Mouse (Mus musculus) kidney, postnatal 10 days (tissue): ENCODE measurements around the gene Prmt3.

Source experiments
- DNase-seq: peaks from one replicate; pipeline ENCODE4 v3.0.0; 2021; ENCODE audit warnings: mixed read lengths

Gene Prmt3

GRCm38 (mm10) chr7:49778114-49778901 lies at the start of gene Prmt3:
Gene Prmt3, plus strand, starts transcription at chr7:49778346.
- DNase-seq, result peak; percentile 99

GRCm38 (mm10) chr7:49734342-49734741 lies 43.8 kb upstream of the Prmt3 start:
- no peak for DNase-seq

GRCm38 (mm10) chr7:49739448-49739847 lies 38.7 kb upstream of the Prmt3 start:
- no peak for DNase-seq

- DNase-seq, result no peak
These were observed 36.7 kb upstream of the Prmt3 start for GRCm38 (mm10) chr7:49741474-49741873.

DNA sequence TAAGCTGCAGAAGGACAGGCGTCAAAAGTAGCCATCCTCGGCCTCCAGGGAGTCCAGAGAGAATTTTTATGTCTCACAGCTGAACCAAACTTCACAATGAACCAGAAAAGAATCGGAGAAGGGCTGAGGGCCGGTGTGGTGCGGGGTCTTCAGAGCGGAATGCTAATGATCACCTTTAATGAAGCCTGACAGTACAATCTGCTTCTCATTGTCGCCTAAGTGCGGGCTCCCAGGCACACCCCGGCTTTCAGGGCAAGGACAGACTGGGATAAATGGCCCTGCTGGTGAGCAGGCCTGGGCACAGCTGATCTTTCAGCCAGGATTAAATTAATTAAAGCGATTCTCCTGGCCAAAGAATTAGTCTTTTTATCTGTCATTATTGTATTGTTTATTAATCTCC lies 36.2 kb upstream of the Prmt3 start:
- no peak for DNase-seq

GRCm38 (mm10) chr7:49751148-49751547 lies 27.0 kb upstream of the Prmt3 start:
- DNase-seq, result peak; percentile 58

- DNase-seq, result peak; percentile 65
These were observed 25.2 kb upstream of the Prmt3 start for GRCm38 (mm10) chr7:49752730-49753506.

DNA sequence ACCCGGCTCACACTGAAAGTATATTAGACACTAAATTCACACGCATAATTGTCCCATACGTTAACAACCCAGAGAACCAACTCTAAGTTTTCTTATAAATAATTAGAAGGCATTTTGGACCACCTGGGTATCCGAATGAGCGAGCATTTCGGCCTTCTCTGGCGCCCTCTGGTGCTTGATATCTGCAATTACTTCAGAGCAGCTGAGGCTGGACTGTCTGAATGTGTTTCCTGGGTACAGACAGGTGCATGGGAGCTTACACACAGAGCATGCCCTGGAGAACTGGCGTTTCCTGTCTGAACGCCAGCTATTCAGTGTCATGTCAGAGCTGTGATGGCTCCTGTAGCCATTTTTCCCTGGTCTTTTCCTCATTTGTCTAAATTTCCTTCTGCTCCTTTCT lies 23.4 kb upstream of the Prmt3 start:
- peak; percentile 71 for DNase-seq

DNA sequence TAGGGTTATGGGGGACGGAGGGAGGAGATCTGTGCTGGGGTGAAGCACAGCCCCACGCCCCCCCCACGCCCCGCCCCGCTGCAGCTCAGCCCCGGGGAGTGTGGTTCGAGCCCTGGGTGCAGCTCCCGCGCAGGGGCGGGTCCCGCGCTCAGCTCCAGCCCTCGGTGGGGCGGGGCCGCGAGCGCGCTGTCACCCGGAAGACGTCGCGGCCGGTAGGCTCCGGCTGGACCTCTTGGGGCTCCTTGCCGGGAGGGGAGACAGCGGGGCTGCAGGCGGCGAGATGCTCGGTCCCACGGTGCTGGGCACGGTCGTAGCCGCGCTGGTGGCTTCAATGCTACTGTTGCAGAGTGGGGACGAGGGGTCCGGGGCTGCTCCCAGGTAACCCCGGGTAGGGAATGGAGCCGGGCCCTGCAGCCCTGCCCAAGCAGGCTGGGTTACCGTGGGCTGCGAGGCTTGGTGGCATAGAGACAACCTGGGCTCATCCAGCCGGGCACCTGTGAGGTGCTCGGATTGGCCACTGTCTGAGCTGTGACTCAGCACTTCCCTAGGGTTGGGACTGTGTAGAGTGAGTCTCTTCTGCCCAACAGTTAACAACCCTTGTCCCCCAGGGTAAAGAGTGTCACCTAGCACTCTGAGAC lies 19.1 kb upstream of the Prmt3 start, which contains the start of gene Htatip2:
Gene Htatip2, plus strand, starts transcription at position 182 of the 638 bp plus-strand sequence.
- peak; percentile 67 for DNase-seq

DNA sequence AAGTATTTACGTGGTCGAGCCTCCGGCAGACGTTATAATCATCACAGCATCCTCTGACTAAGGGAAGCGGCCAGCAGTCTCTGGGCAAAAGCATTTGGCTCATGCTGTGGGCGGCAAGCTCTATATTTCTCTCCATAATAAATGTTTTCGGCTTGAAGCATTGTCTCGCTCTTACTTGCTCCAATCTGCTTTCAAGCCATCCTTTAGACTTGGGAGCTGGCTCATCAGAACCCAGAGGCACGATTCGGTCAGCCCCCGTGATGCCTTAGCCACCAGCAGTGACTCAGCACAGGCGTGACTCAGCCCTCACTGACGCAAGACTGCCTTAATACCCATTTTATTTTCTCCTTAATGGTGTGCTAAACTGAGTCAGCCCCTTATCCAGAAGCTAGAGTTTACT lies 15.5 kb upstream of the Prmt3 start:
- no peak for DNase-seq

DNA sequence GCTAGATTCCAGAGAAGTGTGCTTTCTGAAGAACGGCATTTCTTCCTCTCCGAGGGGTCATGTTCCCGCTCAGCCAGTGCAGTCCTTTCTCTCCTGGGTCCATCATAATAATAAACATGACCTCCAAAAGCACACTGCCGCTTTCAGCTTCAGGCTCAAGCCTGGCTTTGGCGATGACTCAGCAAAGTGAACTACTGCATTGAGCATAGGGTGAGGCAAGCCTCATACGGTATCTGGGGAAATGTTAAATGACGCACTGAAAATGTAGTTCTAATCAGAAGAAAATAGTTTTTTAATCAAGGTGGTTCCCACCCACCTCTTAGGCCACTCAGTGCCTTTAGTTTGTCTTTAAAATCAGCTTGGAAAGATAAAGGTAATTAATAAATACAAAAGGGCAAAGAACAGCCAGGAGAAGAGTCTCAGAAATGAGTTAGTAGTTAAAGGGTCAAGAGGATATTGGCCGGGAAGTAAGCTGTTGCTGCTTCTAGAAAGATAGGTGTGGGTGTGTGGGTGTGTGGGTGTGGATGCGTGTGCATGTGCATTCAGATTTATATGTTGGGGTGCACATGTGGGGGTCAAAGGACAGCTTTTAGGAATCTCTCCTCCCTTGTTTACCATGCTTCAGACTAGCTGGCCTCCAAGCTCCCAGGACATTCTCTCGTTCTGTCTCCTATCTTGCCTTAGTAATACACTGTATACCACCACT lies 14.0 kb upstream of the Prmt3 start:
- DNase-seq, result no peak

DNA sequence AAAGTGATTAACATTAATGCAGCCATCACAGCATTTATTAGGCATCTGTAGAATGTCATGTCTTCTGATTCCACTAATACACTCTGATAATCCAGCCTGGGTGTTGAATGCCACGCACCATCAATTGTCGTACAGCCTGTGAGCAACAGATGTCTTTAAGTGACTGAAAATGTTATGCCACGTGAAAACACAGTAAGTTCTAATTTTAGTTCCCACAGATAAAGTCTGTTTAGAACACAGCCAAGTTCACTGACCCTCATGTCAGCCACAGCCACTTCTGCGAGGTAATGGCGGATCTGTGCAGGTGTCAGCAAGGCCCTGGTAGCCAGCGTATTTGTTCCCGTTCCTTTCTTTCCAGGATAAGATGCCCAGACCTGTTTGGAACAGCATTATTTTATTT lies 12.0 kb upstream of the Prmt3 start:
- no peak for DNase-seq

- no peak for DNase-seq
These were observed 9.6 kb upstream of the Prmt3 start for GRCm38 (mm10) chr7:49768509-49768908.

DNA sequence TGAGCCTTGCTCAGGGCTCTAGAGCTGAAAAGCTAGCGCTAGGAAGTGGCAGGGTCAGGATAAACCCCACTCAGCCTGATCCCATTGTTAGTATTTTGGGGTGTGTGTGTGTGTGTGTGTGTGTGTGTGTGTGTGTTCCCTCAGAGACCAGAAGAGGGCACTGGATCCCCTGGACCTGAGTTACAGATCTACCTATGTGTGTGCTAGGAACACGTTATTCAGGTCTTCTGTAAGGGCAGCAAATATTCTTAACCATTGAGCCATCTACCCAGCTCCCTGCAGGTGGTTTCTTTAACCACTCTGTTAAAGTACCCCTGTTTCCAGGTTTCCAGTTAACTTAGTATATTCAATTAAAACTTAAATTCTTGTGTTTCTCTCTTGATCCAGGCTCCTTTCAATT lies 3.8 kb upstream of the Prmt3 start:
- DNase-seq, result no peak

DNA sequence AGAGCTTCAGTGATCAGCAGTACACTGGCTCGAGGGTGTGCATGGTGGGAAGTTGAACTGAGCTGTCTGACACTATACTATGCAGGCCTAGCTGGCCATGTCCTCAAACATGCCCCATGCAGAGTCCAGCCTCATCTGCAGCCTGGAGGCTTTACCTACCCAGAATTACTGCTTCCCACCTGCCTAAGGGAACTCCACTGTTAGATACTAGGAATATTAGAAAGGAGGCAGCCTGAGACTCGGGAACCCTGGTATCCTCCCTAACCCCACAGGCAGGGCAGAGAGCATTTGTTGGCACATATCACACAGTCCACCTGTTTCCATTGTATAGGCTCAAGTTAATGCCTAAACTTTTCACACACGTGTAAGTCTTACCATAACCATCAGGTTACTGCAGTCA lies 561 bp upstream of the Prmt3 start:
- no peak for DNase-seq

- DNase-seq, result no peak
These were observed 914 bp downstream of the Prmt3 start for GRCm38 (mm10) chr7:49778904-49779615.

GRCm38 (mm10) chr7:49783017-49783416 lies 4.9 kb downstream of the Prmt3 start:
- no peak for DNase-seq

GRCm38 (mm10) chr7:49785141-49785540 lies 7.0 kb downstream of the Prmt3 start:
- DNase-seq, result no peak

DNA sequence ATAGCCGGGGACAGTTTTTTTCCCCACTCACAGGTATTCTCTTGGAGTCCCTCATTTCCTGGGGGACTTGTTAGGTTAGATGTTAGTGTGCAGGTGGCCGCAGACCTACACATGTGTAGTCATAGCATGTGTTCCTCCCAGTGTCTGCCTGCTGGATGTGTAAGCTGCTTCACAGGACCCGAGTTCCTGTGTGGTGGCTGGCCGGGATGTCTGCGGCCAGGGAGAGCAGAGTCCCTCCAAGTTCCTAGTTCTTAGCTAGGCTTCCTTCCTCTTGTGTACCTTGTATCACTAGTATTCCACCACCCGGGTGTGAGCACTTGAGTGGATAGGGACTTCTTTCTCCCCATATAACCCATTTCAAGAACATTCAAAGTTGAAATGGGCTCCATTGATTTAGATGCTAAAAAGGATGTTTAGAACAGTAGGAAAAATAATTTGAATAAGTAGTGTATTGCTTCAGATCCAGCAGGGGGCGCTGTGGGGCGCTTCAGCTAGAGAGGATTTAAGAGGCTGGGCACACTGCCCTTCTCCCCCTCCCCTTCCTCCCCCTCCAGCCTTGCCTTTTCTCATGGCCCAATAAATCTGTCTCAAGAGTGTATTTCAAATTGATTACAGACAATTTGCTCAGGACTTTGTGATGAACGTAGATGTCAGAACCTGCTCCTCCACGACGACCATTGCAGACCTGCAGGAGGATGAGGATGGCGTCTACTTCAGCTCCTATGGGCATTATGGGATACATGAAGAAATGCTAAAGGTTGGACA lies 8.7 kb downstream of the Prmt3 start:
- DNase-seq, result peak; percentile 90

DNA sequence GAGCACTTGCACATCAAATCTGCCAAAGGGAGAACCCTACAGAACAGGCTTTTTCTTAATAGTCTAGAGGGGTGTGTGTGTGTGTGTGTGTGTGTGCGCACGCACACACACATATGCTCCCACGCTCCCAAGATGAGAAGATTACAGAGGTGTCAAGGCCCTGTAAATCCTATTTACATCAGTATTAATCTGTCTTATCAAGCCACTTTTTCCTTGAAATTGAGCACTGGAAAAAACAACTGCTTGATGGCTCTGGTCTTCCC lies 9.2 kb downstream of the Prmt3 start:
- DNase-seq, result no peak

GRCm38 (mm10) chr7:49794304-49794703 lies 16.2 kb downstream of the Prmt3 start:
- no peak for DNase-seq

- no peak for DNase-seq
These were observed 19.0 kb downstream of the Prmt3 start for GRCm38 (mm10) chr7:49797171-49797570.
